Mouse (Mus musculus) Patski (cell line): ENCODE results near the gene Lrrc8b. TPM values are rescaled to one million over a fixed set of nuclear protein-coding genes. Genes with fewer than 3 reads are reported as not detected.

Experiments used
- ATAC-seq: fragments of 100-300 bp; one replicate; pipeline ENCODE4 v1.8.0; 2021
- CTCF ChIA-PET: fragments of 350-600 bp; sonication (Branson Sonifier 250); formaldehyde crosslinking; loops from one replicate; lab custom pipeline; 2022; ENCODE audit warnings: inconsistent platforms; lab: Charles Lee
- POLR2A ChIA-PET: fragments of 350-600 bp; sonication (Branson Sonifier 250); formaldehyde crosslinking; loops from one replicate; lab custom pipeline; 2022; ENCODE audit warnings: antibody characterized with exemption, inconsistent platforms; lab: Charles Lee
- DNase-seq: peaks from one replicate; pipeline ENCODE4 v3.0.0-alpha.2; 2011; ENCODE audit warnings: low read depth, low spot score
- H3K27me3 ChIP-seq: fragments of 371-371 bp; one replicate; pipeline ENCODE4 v1.5.1; 2021
- CTCF ChIP-seq: fragments of 100-300 bp; IDR thresholded peaks from one replicate; pipeline ENCODE4 v1.5.1; 2021
- in situ Hi-C: fragments of 300-500 bp; cut with MboI; formaldehyde crosslinking; loops from 3 replicates; pipeline ENCODE4 v1.11.1; 2018; ENCODE audit warnings: low pct_unique_long_range_greater_than_20kb, mixed read lengths
- polyA plus RNA-seq: library from polyadenylated mRNA; unstranded; gene quantifications from one replicate; pipeline ENCODE4 v1.2.3, GENCODE M21; 2021

Gene Lrrc8b
- polyA plus RNA-seq, 1 experiment from 2014 or later, result 9.9 TPM

DNA sequence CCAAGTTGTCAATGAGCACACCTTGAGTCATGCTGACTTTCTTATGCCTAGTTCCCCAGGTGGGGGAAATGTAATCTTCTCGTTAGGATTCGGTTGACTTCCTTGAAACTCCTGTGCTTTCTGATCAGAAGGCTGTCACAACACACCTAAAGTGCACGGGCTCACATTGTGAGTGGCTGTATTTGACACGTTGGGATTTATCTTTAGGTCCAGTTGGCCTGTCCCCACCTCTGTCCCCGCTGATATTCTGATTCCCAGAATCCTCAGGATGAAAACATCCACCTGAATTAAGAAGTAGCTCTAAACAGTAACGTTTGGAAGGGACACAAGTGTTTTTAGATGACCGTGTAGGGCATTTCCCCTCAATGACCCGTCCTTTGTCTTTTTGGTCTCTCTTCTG, 1.6 kb downstream of the Lrrc8b start:
- in situ Hi-C loops, result no loop called here
- TF ChIP-seq CTCF, result no peak
- no peak for ATAC-seq
- H3K27me3 ChIP-seq, result no peaks in the 10 kb centered on the region
- CTCF ChIA-PET, result interaction anchor here (2.0 kb wide), 1 partner anchor 10 kb away, joined by 5 read pairs; no protein-coding TSS in a partner anchor
- POLR2A ChIA-PET, result no interaction called here
- DNase-seq, result no peak

DNA sequence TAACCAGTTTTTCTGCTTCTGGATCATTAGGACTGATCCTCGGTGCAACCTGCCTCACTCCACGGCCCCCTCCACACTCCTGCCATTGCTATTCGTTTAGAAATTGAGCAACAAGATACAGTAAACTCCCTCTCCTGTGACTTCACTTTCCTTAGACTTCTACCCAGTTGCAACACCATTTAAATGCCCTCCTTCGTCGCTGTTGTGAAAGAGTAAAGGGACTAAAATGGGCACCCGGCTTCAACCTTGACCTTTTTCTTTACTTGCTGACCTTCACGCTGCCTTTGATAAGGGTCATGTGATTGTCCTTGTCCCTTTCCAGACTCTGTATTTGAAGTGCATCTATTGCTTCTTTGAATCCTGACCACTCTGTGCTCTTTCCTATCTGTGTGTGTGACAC, 2.8 kb downstream of the Lrrc8b start:
- no peak for TF ChIP-seq CTCF
- H3K27me3 ChIP-seq, result no peaks in the 10 kb centered on the region
- ATAC-seq (no peak), DNase-seq (no peak)
- in situ Hi-C loops, result no loop called here
- POLR2A ChIA-PET, result no interaction called here
- CTCF ChIA-PET, result interaction anchor here (2.0 kb wide), 1 partner anchor 9 kb away, joined by 5 read pairs; no protein-coding TSS in a partner anchor

GRCm38 (mm10) chr5:105418851-105419250, 3.3 kb downstream of the Lrrc8b start:
- ChIA-PET CTCF (interaction anchor here (2.0 kb wide), 1 partner anchor 9 kb away, joined by 5 read pairs; no protein-coding TSS in a partner anchor), POLR2A (no interaction called here)
- in situ Hi-C loops, result no loop called here
- TF ChIP-seq CTCF, result no peak
- ATAC-seq, result no peak
- H3K27me3 ChIP-seq, result no peaks in the 10 kb centered on the region
- no peak for DNase-seq

DNA sequence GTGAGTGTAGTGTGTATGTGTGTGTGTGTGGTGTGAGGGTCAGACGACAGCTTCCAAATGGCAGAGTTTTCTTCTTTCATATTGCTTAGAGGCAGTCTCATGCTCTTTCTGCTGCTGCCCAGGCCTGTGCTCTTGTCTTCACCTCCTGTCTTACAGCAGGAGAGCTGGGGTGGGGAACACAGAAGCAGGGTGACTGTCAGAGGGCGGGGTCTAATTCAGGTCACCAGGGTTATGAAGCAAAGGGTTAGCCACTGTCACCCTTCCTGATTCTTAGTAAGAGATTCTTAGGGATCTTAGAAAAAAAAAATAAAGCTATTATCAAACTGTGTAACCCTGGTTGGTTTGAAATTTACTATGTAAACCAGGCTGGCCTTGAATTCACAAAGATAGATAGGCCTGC, 10.0 kb downstream of the Lrrc8b start:
- POLR2A ChIA-PET, result no interaction called here

GRCm38 (mm10) chr5:105427326-105427725, 11.8 kb downstream of the Lrrc8b start:
- in situ Hi-C loops, result no loop called here
- TF ChIP-seq CTCF, result no peak
- ATAC-seq (no peak), DNase-seq (no peak)
- ChIA-PET POLR2A (no interaction called here), CTCF (interaction anchor here (1.1 kb wide), 1 partner anchor 9 kb away, joined by 5 read pairs; no protein-coding TSS in a partner anchor)
- no peaks in the 10 kb centered on the region for H3K27me3 ChIP-seq

More for the DNA sequence above, 10.0 kb downstream of the Lrrc8b start:
- H3K27me3 ChIP-seq, result no peaks in the 10 kb centered on the region
- in situ Hi-C loops, result no loop called here
- TF ChIP-seq CTCF, result no peak
- CTCF ChIA-PET, result interaction anchor here (1.0 kb wide), 1 partner anchor 10 kb away, joined by 3 read pairs; the partner anchor contains the start of gene Lrrc8b
- no peak for DNase-seq
- ATAC-seq, result no peak

GRCm38 (mm10) chr5:105428265-105428974, 12.8 kb downstream of the Lrrc8b start:
- POLR2A ChIA-PET, result no interaction called here
- ATAC-seq, result no peak
- TF ChIP-seq CTCF, result no peak
- no peaks in the 10 kb centered on the region for H3K27me3 ChIP-seq
- in situ Hi-C loops, result no loop called here
- CTCF ChIA-PET, result interaction anchor here (1.1 kb wide), 1 partner anchor 10 kb away, joined by 5 read pairs; no protein-coding TSS in a partner anchor
- no peak for DNase-seq

DNA sequence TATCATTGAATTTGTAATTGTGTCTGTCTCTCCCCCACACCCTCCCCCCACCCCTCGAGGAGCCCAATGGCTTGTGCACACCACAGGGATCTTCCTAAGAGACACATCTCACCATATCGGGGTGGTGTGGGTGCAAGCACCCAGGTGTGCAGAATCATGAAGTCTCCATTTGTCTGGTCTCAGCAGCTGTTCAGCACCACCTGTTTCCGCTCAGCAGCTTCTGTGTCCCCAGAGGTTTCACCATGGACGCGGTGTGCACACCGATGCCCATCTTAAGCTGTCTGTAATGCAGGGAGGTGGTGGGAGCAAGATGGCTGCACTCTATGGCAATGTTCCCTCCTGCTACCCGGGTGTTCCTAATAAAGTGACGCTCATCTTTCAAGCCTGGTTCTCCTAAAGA, 14.6 kb downstream of the Lrrc8b start:
- DNase-seq, result no peak
- CTCF ChIA-PET, result interaction anchor here (1.2 to 1.3 kb wide), 2 partner anchors 24 to 38 kb away, joined by 3 read pairs; no protein-coding TSS in a partner anchor
- H3K27me3 ChIP-seq, result no peaks in the 10 kb centered on the region
- no peak for TF ChIP-seq CTCF
- POLR2A ChIA-PET, result interaction anchor here (0.6 kb wide), 1 partner anchor 519 kb away, joined by 3 read pairs; no protein-coding TSS in a partner anchor
- in situ Hi-C loops, result no loop called here
- no peak for ATAC-seq

DNA sequence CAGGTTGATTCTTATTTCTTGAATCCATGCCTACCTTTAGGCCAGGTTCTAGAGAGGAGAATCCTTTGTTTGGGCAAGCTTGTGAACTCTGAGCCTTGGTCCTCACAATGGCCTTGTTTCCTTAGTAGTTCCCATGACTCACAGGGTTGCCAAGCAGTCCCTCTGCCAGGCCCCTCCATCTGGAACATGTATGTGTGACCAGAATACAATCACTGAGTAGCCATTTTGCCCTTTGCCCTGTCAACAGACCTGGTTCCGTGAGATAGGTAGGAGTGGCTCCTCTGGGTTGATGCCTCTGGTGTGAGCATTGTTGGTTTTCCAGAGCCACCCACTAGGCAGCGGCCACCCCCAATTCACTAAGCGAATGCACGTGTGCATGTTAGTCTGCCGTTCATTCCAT, 24.0 kb downstream of the Lrrc8b start:
- in situ Hi-C loops, result no loop called here
- CTCF ChIA-PET, result no interaction called here
- ATAC-seq, result no peak
- no peak for DNase-seq
- no peak for TF ChIP-seq CTCF
- POLR2A ChIA-PET, result no interaction called here
- H3K27me3 ChIP-seq, result no peaks in the 10 kb centered on the region

GRCm38 (mm10) chr5:105440992-105441535, 25.5 kb downstream of the Lrrc8b start:
- ATAC-seq, result no peak

GRCm38 (mm10) chr5:105442212-105443000, 26.8 kb downstream of the Lrrc8b start:
- no peak for ATAC-seq
- TF ChIP-seq CTCF, result no peak
- POLR2A ChIA-PET, result interaction anchor here (0.7 kb wide), 1 partner anchor 1339 kb away, joined by 8 read pairs; no protein-coding TSS in a partner anchor
- CTCF ChIA-PET, result no interaction called here
- DNase-seq, result no peak
- H3K27me3 ChIP-seq, result no peaks in the 10 kb centered on the region
- in situ Hi-C loops, result no loop called here

More at GRCm38 (mm10) chr5:105440992-105441535, 25.5 kb downstream of the Lrrc8b start:
- H3K27me3 ChIP-seq, result no peaks in the 10 kb centered on the region
- POLR2A ChIA-PET, result no interaction called here
- in situ Hi-C loops, result no loop called here
- DNase-seq, result no peak
- CTCF ChIA-PET, result no interaction called here
- no peak for TF ChIP-seq CTCF
